Mouse (Mus musculus) macrophage (primary cell): Measurements from ENCODE around the gene Casc3. TPM values are rescaled to one million over a fixed set of nuclear protein-coding genes. Genes with fewer than 3 reads are reported as not detected.

Experiments used
- H3K27ac ChIP-seq: fragments of 350-480 bp; formaldehyde crosslinking; 2 replicates; pipeline ENCODE4 v1.9.0; 2021
- H3K36me3 ChIP-seq: fragments of 350-480 bp; formaldehyde crosslinking; 2 replicates; pipeline ENCODE4 v1.9.0; 2021; ENCODE audit errors: inconsistent target
- H3K4me3 ChIP-seq: fragments of 350-480 bp; formaldehyde crosslinking; 2 replicates; pipeline ENCODE4 v1.9.0; 2021; ENCODE audit errors: inconsistent target
- H3K79me2 ChIP-seq: fragments of 350-480 bp; formaldehyde crosslinking; 2 replicates; pipeline ENCODE4 v1.9.0; 2021; ENCODE audit errors: inconsistent target
- WGBS: methylation state at CpG from one replicate; pipeline ENCODE4 v1.1.7; 2026; ENCODE audit warnings: inconsistent platforms; ENCODE audit not compliant: missing documents; 5-methylcytosine and 5-hydroxymethylcytosine counted together
- polyA plus RNA-seq: library from polyadenylated mRNA; stranded (reverse); fragments of 250-400 nt; gene quantifications from 3 replicates; pipeline ENCODE4 v1.2.4, GENCODE M21; 2018; ENCODE audit warnings: inconsistent platforms

Casc3 gene
- polyA plus RNA-seq, 1 experiment from 2014 or later = 29.9 TPM

- H3K4me3 ChIP-seq = no peak overlapping the region
- H3K27ac ChIP-seq = no peak overlapping the region
- H3K36me3 ChIP-seq = peaks cover 22% of the 10 kb centered on the region
- no peaks in the 10 kb centered on the region for H3K79me2 ChIP-seq
- WGBS = 96% methylated on average over 25 of the region's 25 CpGs
These were observed 35.4 kb upstream of the Casc3 start for GRCm38 (mm10) chr11:98769007-98769954.

- WGBS = 93% methylated on average over 20 of the region's 26 CpGs
- H3K4me3 ChIP-seq = no peak overlapping the region
- no peak overlapping the region for H3K27ac ChIP-seq
- peaks cover 22% of the 10 kb centered on the region for H3K36me3 ChIP-seq
- no peaks in the 10 kb centered on the region for H3K79me2 ChIP-seq
These were observed 34.4 kb upstream of the Casc3 start for GRCm38 (mm10) chr11:98770096-98770975.

- no peaks in the 10 kb centered on the region for H3K79me2 ChIP-seq
- WGBS = 96% methylated on average over 18 of the region's 18 CpGs
- H3K27ac ChIP-seq = no peak overlapping the region
- no peak overlapping the region for H3K4me3 ChIP-seq
- peaks cover 22% of the 10 kb centered on the region for H3K36me3 ChIP-seq
These were observed 33.6 kb upstream of the Casc3 start for GRCm38 (mm10) chr11:98771131-98771530.

- Histone ChIP-seq H3K27ac (no peak overlapping the region), H3K36me3 (peaks cover 22% of the 10 kb centered on the region), H3K79me2 (no peaks in the 10 kb centered on the region), H3K4me3 (no peak overlapping the region)
- 88% methylated on average over 10 of the region's 11 CpGs for WGBS
These were observed 32.7 kb upstream of the Casc3 start for GRCm38 (mm10) chr11:98771844-98772525.

- Histone ChIP-seq H3K79me2 (no peaks in the 10 kb centered on the region), H3K4me3 (no peak overlapping the region), H3K27ac (0 out of 2 replicates have a peak overlapping the region, but pooled peaks have one; percentile 39), H3K36me3 (peaks cover 22% of the 10 kb centered on the region)
- 66% methylated on average over 8 of the region's 8 CpGs for WGBS
These were observed 32.0 kb upstream of the Casc3 start for GRCm38 (mm10) chr11:98772667-98773171.

- peaks cover 22% of the 10 kb centered on the region for H3K36me3 ChIP-seq
- no peaks in the 10 kb centered on the region for H3K79me2 ChIP-seq
- H3K4me3 ChIP-seq = peak overlapping the region; percentile 73
- WGBS = 2% methylated on average over 35 of the region's 37 CpGs
- H3K27ac ChIP-seq = peak overlapping the region; percentile 93
These were observed 30.9 kb upstream of the Casc3 start for GRCm38 (mm10) chr11:98773635-98774295.

- Histone ChIP-seq H3K79me2 (no peaks in the 10 kb centered on the region), H3K27ac (peak within 1 kb of the TSS; percentile 93), H3K36me3 (peaks cover 16% of the 10 kb centered on the region; the same call in 1 of the 2 replicates), H3K4me3 (peak within 1 kb of the TSS; percentile 73)
- 0% methylated on average over 22 of the region's 22 CpGs for WGBS
These were observed 29.9 kb upstream of the Casc3 start, which contains the start of gene Nr1d1 for GRCm38 (mm10) chr11:98774582-98775347. Gene Nr1d1, minus strand, starts transcription at chr11:98775333.

GRCm38 (mm10) chr11:98775348-98776051, 29.2 kb upstream of the Casc3 start:
- Histone ChIP-seq H3K27ac (peak overlapping the region; percentile 93), H3K4me3 (peak overlapping the region; percentile 73)
- 0% methylated on average over 15 of the region's 15 CpGs for WGBS

GRCm38 (mm10) chr11:98776052-98776764, 28.5 kb upstream of the Casc3 start:
- WGBS = 36% methylated on average over 12 of the region's 12 CpGs
- H3K27ac ChIP-seq = peak overlapping the region; percentile 93
- H3K4me3 ChIP-seq = peak overlapping the region; percentile 73; the same call in 1 of the 2 replicates
- H3K36me3 ChIP-seq = 0 out of 2 replicates have a peak, but pooled peaks cover 5% of the 10 kb centered on the region
- H3K79me2 ChIP-seq = no peaks in the 10 kb centered on the region

More at GRCm38 (mm10) chr11:98775348-98776051, 29.2 kb upstream of the Casc3 start:
- Histone ChIP-seq H3K36me3 (peaks cover 8% of the 10 kb centered on the region; the same call in 1 of the 2 replicates), H3K79me2 (no peaks in the 10 kb centered on the region)

GRCm38 (mm10) chr11:98776843-98777590, 27.7 kb upstream of the Casc3 start:
- 33% methylated on average over 7 of the region's 9 CpGs for WGBS
- Histone ChIP-seq H3K4me3 (no peak overlapping the region), H3K27ac (peak overlapping the region; percentile 93), H3K36me3 (no peaks in the 10 kb centered on the region), H3K79me2 (no peaks in the 10 kb centered on the region)

- no peak overlapping the region for H3K27ac ChIP-seq
- no peak overlapping the region for H3K4me3 ChIP-seq
- no peaks in the 10 kb centered on the region for H3K36me3 ChIP-seq
- no peaks in the 10 kb centered on the region for H3K79me2 ChIP-seq
These were observed 26.8 kb upstream of the Casc3 start for GRCm38 (mm10) chr11:98777888-98778287.
